Mouse (Mus musculus) stomach, embryonic 15.5 days (tissue): ENCODE results near the gene Plxdc2. TPM values are rescaled to one million over a fixed set of nuclear protein-coding genes. Genes with fewer than 3 reads are reported as not detected.

Source experiments
- ATAC-seq: fragments of 200-750 bp; cut with Nextera tagmentation; 2 replicates; pipeline ENCODE4 v1.8.0; 2017; ENCODE audit warnings: low read depth, moderate number of reproducible peaks, moderate TSS enrichment; ENCODE audit not compliant: insufficient read depth, low FRiP score
- H3K27ac ChIP-seq: fragments of 300-500 bp; sonication (generic); 2 replicates; pipeline ENCODE4 v1.5.1; 2015; ENCODE audit warnings: mild to moderate bottlenecking, inconsistent platforms
- H3K27me3 ChIP-seq: fragments of 300-500 bp; sonication (generic); replicated peaks from 2 replicates; pipeline ENCODE4 v1.6.1; 2015; ENCODE audit warnings: inconsistent platforms
- H3K36me3 ChIP-seq: fragments of 300-500 bp; sonication (generic); 2 replicates; pipeline ENCODE4 v1.6.1; 2015; ENCODE audit warnings: inconsistent platforms
- H3K4me1 ChIP-seq: fragments of 300-500 bp; sonication (generic); 2 replicates; pipeline ENCODE4 v1.6.1; 2015; ENCODE audit warnings: inconsistent platforms
- H3K4me2 ChIP-seq: fragments of 300-500 bp; sonication (generic); 2 replicates; pipeline ENCODE4 v1.6.1; 2015; ENCODE audit warnings: mild to moderate bottlenecking, inconsistent platforms
- H3K4me3 ChIP-seq: fragments of 300-500 bp; sonication (generic); replicated peaks from 2 replicates; pipeline ENCODE4 v1.5.1; 2015; ENCODE audit warnings: inconsistent platforms
- H3K9ac ChIP-seq: fragments of 300-500 bp; sonication (generic); 2 replicates; pipeline ENCODE4 v1.6.1; 2015; ENCODE audit warnings: inconsistent platforms
- H3K9me3 ChIP-seq: fragments of 300-500 bp; sonication (generic); 2 replicates; pipeline ENCODE4 v1.6.1; 2016; ENCODE audit warnings: inconsistent platforms
- WGBS: fragments of 180-500 bp; shearing (Covaris S2); methylation state at CpG from one replicate; pipeline ENCODE4 v1.1.7; 2015; 5-methylcytosine and 5-hydroxymethylcytosine counted together
- polyA plus RNA-seq: library from polyadenylated mRNA; unstranded; fragments of >200 nt; fragmentation: Nextera tagmentation; extraction: Ambion mirVana; gene quantifications from 2 replicates; pipeline ENCODE4 v1.2.1, GENCODE M21; 2015

Gene Plxdc2
- polyA plus RNA-seq, 1 experiment from 2014 or later = 29.4 TPM

- no peaks in the 10 kb centered on the region for H3K27me3 ChIP-seq
- whole genome bisulfite sequencing = 46% methylated on average over 3 of the region's 3 CpGs
- no peaks in the 10 kb centered on the region for H3K36me3 ChIP-seq
- no peaks in the 10 kb centered on the region for H3K4me1 ChIP-seq
- H3K9me3 ChIP-seq = no peaks in the 10 kb centered on the region
- H3K4me3 ChIP-seq = no peak overlapping the region
- ATAC-seq = no peak
- H3K9ac ChIP-seq = no peak overlapping the region
- no peak overlapping the region for H3K27ac ChIP-seq
- no peak overlapping the region for H3K4me2 ChIP-seq
Observed at GRCm38 (mm10) chr2:16598231-16598630, 242.1 kb downstream of the Plxdc2 start.

GRCm38 (mm10) chr2:16604291-16604690 is 248.2 kb downstream of the Plxdc2 start:
- Histone ChIP-seq H3K4me3 (no peak overlapping the region), H3K9me3 (no peaks in the 10 kb centered on the region), H3K4me2 (no peak overlapping the region), H3K9ac (no peak overlapping the region), H3K27ac (no peak overlapping the region), H3K36me3 (no peaks in the 10 kb centered on the region), H3K4me1 (peaks cover 3% of the 10 kb centered on the region; the same call in 1 of the 2 replicates), H3K27me3 (no peaks in the 10 kb centered on the region)
- ATAC-seq = no peak
- WGBS = 91% methylated on average over 3 of the region's 3 CpGs

- H3K4me2 ChIP-seq = no peak overlapping the region
- no peak overlapping the region for H3K4me3 ChIP-seq
- no peaks in the 10 kb centered on the region for H3K27me3 ChIP-seq
- H3K36me3 ChIP-seq = no peaks in the 10 kb centered on the region
- H3K9ac ChIP-seq = no peak overlapping the region
- peaks cover 3% of the 10 kb centered on the region; the same call in 1 of the 2 replicates for H3K4me1 ChIP-seq
- 30% methylated on average over 3 of the region's 3 CpGs for WGBS
- no peak for ATAC-seq
- no peaks in the 10 kb centered on the region for H3K9me3 ChIP-seq
- H3K27ac ChIP-seq = no peak overlapping the region
Observed at GRCm38 (mm10) chr2:16607792-16608586, 251.9 kb downstream of the Plxdc2 start.

GRCm38 (mm10) chr2:16642061-16642460 is 286.0 kb downstream of the Plxdc2 start:
- H3K36me3 ChIP-seq = no peaks in the 10 kb centered on the region
- no peak overlapping the region for H3K27ac ChIP-seq
- no peaks in the 10 kb centered on the region for H3K27me3 ChIP-seq
- H3K9ac ChIP-seq = no peak overlapping the region
- no peak for ATAC-seq
- no peak overlapping the region for H3K4me3 ChIP-seq
- no peak overlapping the region for H3K4me2 ChIP-seq
- no peaks in the 10 kb centered on the region for H3K4me1 ChIP-seq
- H3K9me3 ChIP-seq = no peaks in the 10 kb centered on the region
- 93% methylated on average over 3 of the region's 3 CpGs for WGBS

- Histone ChIP-seq H3K4me1 (no peaks in the 10 kb centered on the region), H3K27me3 (no peaks in the 10 kb centered on the region), H3K9ac (no peak overlapping the region), H3K4me2 (no peak overlapping the region), H3K9me3 (no peaks in the 10 kb centered on the region), H3K4me3 (no peak overlapping the region), H3K27ac (no peak overlapping the region), H3K36me3 (no peaks in the 10 kb centered on the region)
- 80% methylated on average over 2 of the region's 2 CpGs for WGBS
- no peak for ATAC-seq
Observed at GRCm38 (mm10) chr2:16651713-16652112, 295.6 kb downstream of the Plxdc2 start.

DNA sequence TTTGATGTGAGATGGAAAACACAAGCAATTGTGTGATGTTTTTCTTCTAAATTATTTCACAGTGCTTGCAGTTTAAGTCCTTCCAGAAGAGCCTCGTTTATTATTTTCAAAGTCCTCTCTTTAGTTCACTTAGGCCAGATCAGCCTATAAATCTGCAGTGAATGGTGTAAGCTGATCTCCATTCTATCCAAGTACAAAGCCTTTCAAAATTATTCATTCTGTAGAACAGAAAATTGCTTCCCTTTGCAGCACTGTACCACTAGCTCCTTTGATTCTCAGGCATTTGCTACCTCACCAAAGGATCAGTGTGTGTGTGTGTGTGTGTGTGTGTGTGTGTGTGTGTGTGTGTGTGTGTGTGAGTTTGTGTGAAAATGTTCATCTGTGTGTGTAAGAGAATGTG is 308.4 kb downstream of the Plxdc2 start:
- Histone ChIP-seq H3K4me2 (no peak overlapping the region), H3K4me1 (no peaks in the 10 kb centered on the region), H3K27me3 (no peaks in the 10 kb centered on the region), H3K4me3 (no peak overlapping the region), H3K9me3 (no peaks in the 10 kb centered on the region), H3K9ac (no peak overlapping the region), H3K36me3 (no peaks in the 10 kb centered on the region), H3K27ac (no peak overlapping the region)
- 37% methylated on average over 1 of the region's 1 CpGs for WGBS
- ATAC-seq = no peak

DNA sequence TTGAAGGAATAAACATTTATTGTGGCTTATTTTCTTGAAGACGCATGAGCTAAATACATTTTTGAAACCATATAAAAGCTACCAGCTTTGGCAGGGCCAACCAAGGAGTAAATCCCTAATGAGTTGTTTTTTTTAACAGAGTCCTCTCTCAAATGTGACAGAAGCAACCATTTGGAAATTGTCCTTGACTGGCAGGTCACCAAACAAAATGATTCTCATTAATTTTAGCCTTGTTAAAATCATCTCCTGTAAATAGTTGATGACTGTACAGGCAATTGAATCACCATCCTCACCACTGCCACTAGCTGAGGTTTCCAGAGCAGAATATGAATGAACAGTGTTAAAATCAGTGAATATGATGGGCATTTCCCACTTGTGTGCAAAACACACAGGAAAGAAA is 312.3 kb downstream of the Plxdc2 start:
- H3K27me3 ChIP-seq = no peaks in the 10 kb centered on the region
- 97% methylated on average over 1 of the region's 1 CpGs for WGBS
- no peak overlapping the region for H3K27ac ChIP-seq
- ATAC-seq = no peak
- H3K4me1 ChIP-seq = no peaks in the 10 kb centered on the region
- no peak overlapping the region for H3K9ac ChIP-seq
- H3K36me3 ChIP-seq = no peaks in the 10 kb centered on the region
- H3K4me3 ChIP-seq = no peak overlapping the region
- H3K4me2 ChIP-seq = no peak overlapping the region
- H3K9me3 ChIP-seq = no peaks in the 10 kb centered on the region

DNA sequence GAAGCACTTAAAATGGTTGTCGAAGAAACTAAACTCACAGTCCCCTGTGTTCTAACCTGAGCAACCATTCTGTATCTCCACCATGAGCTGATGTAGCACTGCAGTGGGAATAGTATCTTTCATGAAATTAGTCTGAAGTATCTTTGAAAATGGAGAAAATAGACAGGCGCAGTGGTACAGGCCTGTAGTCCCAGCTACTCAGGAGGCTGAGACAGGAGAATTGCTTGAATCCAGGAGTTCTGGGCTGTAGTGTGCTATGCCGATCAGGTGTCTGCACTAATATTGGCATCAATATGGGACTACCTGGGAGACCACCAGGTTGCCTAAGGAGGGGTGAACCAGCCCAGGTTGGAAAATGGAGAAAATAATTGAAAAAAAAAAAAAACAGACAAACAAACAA is 326.8 kb downstream of the Plxdc2 start:
- WGBS = 95% methylated on average over 3 of the region's 3 CpGs

GRCm38 (mm10) chr2:16683739-16684138 is 327.6 kb downstream of the Plxdc2 start:
- no peak for ATAC-seq
- Histone ChIP-seq H3K9ac (no peak overlapping the region), H3K4me2 (no peak overlapping the region), H3K27me3 (no peaks in the 10 kb centered on the region), H3K9me3 (no peaks in the 10 kb centered on the region), H3K36me3 (no peaks in the 10 kb centered on the region), H3K4me3 (no peak overlapping the region), H3K4me1 (no peaks in the 10 kb centered on the region), H3K27ac (no peak overlapping the region)
- WGBS = 73% methylated on average over 3 of the region's 3 CpGs

More for the DNA sequence above, 326.8 kb downstream of the Plxdc2 start:
- H3K27me3 ChIP-seq = no peaks in the 10 kb centered on the region
- H3K4me3 ChIP-seq = no peak overlapping the region
- no peak overlapping the region for H3K27ac ChIP-seq
- no peaks in the 10 kb centered on the region for H3K4me1 ChIP-seq
- ATAC-seq = no peak
- H3K4me2 ChIP-seq = no peak overlapping the region
- H3K9ac ChIP-seq = no peak overlapping the region
- no peaks in the 10 kb centered on the region for H3K9me3 ChIP-seq
- no peaks in the 10 kb centered on the region for H3K36me3 ChIP-seq

DNA sequence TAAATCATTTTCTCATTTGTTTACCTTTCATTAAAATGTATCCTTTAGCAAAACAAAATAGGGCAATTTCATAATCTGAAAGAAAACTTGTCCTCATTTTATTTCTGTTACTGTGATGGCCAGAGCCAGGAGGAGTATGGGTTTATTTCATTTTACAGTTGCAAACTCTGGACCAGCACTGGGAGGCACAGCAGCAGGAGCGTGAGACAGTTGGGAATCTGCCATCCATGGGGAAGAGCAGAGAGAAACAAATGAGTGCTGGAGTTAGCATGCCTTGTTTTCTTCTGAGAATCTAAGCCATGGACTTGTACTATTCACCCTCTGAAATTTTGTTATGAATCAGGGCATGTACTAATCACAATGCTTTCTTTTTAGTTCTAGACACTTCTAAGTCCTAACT is 328.4 kb downstream of the Plxdc2 start:
- H3K36me3 ChIP-seq = no peaks in the 10 kb centered on the region
- no peak overlapping the region for H3K4me2 ChIP-seq
- H3K9ac ChIP-seq = no peak overlapping the region
- H3K4me1 ChIP-seq = no peaks in the 10 kb centered on the region
- H3K9me3 ChIP-seq = no peaks in the 10 kb centered on the region
- 64% methylated on average over 1 of the region's 1 CpGs for WGBS
- H3K27ac ChIP-seq = no peak overlapping the region
- no peak overlapping the region for H3K4me3 ChIP-seq
- ATAC-seq = no peak
- no peaks in the 10 kb centered on the region for H3K27me3 ChIP-seq

DNA sequence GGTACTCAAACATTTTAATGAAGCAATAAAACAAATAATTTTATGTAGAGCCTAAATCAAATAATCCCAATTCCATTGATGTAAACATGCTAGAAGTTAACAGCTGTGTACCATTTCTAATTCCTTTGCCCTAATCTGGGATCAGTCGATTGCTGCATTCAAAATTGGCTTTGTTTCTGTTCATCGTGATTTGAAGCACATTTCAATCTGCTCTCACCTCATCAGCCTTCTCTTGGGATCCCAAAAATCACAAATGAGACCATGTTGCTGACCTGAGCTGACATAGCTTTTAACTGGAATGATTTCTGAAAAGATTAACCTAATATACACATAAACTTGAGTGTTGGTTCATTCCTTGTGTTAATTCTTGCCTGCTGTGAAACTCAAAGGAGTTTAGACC is 340.3 kb downstream of the Plxdc2 start:
- Histone ChIP-seq H3K27ac (no peak overlapping the region), H3K4me2 (no peak overlapping the region), H3K27me3 (no peaks in the 10 kb centered on the region), H3K36me3 (no peaks in the 10 kb centered on the region), H3K9me3 (no peaks in the 10 kb centered on the region), H3K4me3 (no peak overlapping the region), H3K4me1 (no peaks in the 10 kb centered on the region), H3K9ac (no peak overlapping the region)
- WGBS = 72% methylated on average over 2 of the region's 2 CpGs
- no peak for ATAC-seq

DNA sequence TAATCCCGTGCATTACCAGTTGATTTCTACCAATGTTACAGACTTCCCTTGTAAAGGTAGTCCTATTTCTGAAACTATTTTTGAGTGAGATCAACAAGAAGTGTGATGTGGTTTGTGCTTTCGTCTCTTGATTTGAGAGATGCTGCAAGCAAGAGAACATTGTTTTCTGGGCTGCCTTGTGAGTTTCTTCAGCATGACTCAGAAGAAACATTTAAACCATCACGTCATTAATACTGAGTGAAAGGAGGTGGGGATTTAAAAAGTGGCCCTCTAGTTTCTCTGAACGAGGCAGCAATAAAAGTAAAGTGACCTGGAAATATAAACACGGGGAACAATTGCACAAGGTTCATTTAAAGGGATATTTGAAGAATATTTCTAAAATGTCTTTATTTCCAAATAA is 341.1 kb downstream of the Plxdc2 start:
- Histone ChIP-seq H3K4me3 (no peak overlapping the region), H3K27ac (no peak overlapping the region), H3K4me2 (no peak overlapping the region), H3K9ac (no peak overlapping the region), H3K36me3 (no peaks in the 10 kb centered on the region), H3K4me1 (no peaks in the 10 kb centered on the region), H3K27me3 (no peaks in the 10 kb centered on the region), H3K9me3 (no peaks in the 10 kb centered on the region)
- ATAC-seq = no peak
- 57% methylated on average over 5 of the region's 5 CpGs for WGBS

DNA sequence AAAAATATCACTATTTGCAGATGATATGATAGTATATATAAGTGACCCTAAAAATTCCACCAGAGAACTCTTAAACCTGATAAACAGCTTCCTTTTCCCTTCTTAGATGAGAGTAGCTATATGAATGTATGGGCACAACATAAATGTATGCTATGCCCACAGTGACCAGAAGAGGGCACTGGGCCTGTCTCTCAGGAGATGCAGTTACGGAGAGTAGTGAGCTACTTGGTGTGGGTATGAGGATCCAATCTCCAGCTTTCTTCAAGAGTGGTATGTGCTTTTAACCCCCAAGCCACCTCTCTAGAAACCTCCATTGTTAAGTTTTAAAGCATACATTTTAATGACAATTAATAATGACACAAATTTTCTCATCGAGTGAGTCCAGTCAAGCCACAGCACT is 350.1 kb downstream of the Plxdc2 start:
- no peak for ATAC-seq
- WGBS = 92% methylated on average over 2 of the region's 2 CpGs
- no peak overlapping the region for H3K4me3 ChIP-seq
- H3K9me3 ChIP-seq = no peaks in the 10 kb centered on the region
- no peaks in the 10 kb centered on the region for H3K27me3 ChIP-seq
- H3K4me1 ChIP-seq = no peaks in the 10 kb centered on the region
- no peak overlapping the region for H3K4me2 ChIP-seq
- no peaks in the 10 kb centered on the region for H3K36me3 ChIP-seq
- no peak overlapping the region for H3K27ac ChIP-seq
- H3K9ac ChIP-seq = no peak overlapping the region
